Mouse (Mus musculus) CH12.LX (cell line): ENCODE data around the gene Hnf1a. TPM values are rescaled to one million over a fixed set of nuclear protein-coding genes. Genes with fewer than 3 reads are reported as not detected.
"Not testable (repeated sequence)": the region's sequence is repeated elsewhere in the genome, so short reads cannot be mapped to it uniquely, and the experiment has no call there.

Experiments used
- DNase-seq: peaks from one replicate; pipeline ENCODE4 v3.0.0-alpha.2; 2013; ENCODE audit errors: extremely low read depth
- H3K27ac ChIP-seq: 2 replicates; pipeline ENCODE4 v1.5.1; 2012; ENCODE audit warnings: low read depth, mild to moderate bottlenecking, control low read depth, moderate library complexity; ENCODE audit not compliant: insufficient read depth
- H3K27me3 ChIP-seq: replicated peaks from 2 replicates; pipeline ENCODE3; 2012; ENCODE audit warnings: inconsistent platforms
- H3K36me3 ChIP-seq, 2 experiments: replicated peaks in 1 of 2; 2 replicates each; pipeline versions ENCODE3 to v1.6.1; 2012; ENCODE audit warnings: inconsistent platforms in 1 of 2, low read length in 1 of 2, mild to moderate bottlenecking in 1 of 2, mixed read lengths in 1 of 2, moderate library complexity in 1 of 2; ENCODE audit not compliant: control insufficient read depth in 1 of 2, insufficient read depth in 1 of 2
- H3K4me1 ChIP-seq, 2 experiments: 2 replicates each; pipeline ENCODE4 v1.6.1; 2012; ENCODE audit warnings: inconsistent platforms in 1 of 2, moderate library complexity in 1 of 2; ENCODE audit not compliant: insufficient read depth in 2 of 2, control insufficient read depth in 1 of 2
- H3K4me2 ChIP-seq: 2 replicates; pipeline ENCODE4 v1.6.1; 2012; ENCODE audit warnings: low read depth, mild to moderate bottlenecking, control low read depth; ENCODE audit not compliant: poor library complexity, insufficient read depth, severe bottlenecking
- H3K4me3 ChIP-seq, 3 experiments: fragments of 150-350 bp in 1 of 3; sonication (generic) in 1 of 3; replicated peaks in 1 of 3; 2 replicates each; pipeline versions ENCODE3 to v1.5.1; 2011 to 2012; ENCODE audit warnings: low read depth in 2 of 3, low read length in 2 of 3, mild to moderate bottlenecking in 2 of 3, moderate library complexity in 2 of 3, control low read depth in 1 of 3, improper control_type of control experiment in 1 of 3, inconsistent platforms in 1 of 3, mixed read lengths in 1 of 3; ENCODE audit not compliant: poor library complexity in 1 of 3
- H3K79me2 ChIP-seq: replicated peaks from 2 replicates; pipeline ENCODE4 v1.6.1; 2012; ENCODE audit warnings: mild to moderate bottlenecking, moderate library complexity; ENCODE audit not compliant: control insufficient read depth, poor library complexity, insufficient read depth, severe bottlenecking; ENCODE audit errors: extremely low read depth
- H3K9ac ChIP-seq: 2 replicates; pipeline ENCODE4 v1.6.1; 2012; ENCODE audit warnings: low read depth, mild to moderate bottlenecking, control low read depth, moderate library complexity; ENCODE audit not compliant: insufficient read depth
- H3K9me3 ChIP-seq: replicated peaks from 2 replicates; pipeline ENCODE3; 2012; ENCODE audit warnings: low read length, inconsistent platforms, mixed read lengths
- CHD2 ChIP-seq: IDR thresholded peaks from 2 replicates; pipeline ENCODE4 v1.6.1; 2011; ENCODE audit warnings: low read length, improper control_type of control experiment
- CTCF ChIP-seq, 2 experiments: IDR thresholded peaks in 1 of 2; conservative IDR thresholded peaks in 1 of 2; 2 replicates each; pipeline ENCODE4 v1.5.1; 2011 to 2012; ENCODE audit warnings: low read depth in 2 of 2, low read length in 2 of 2, improper control_type of control experiment in 1 of 2, inconsistent platforms in 1 of 2, mild to moderate bottlenecking in 1 of 2, moderate library complexity in 1 of 2
- ELF1 ChIP-seq: IDR thresholded peaks from 2 replicates; pipeline ENCODE4 v1.6.1; 2014; ENCODE audit warnings: low read depth, mild to moderate bottlenecking, inconsistent platforms, low read length, improper control_type of control experiment
- EP300 ChIP-seq: IDR thresholded peaks from 2 replicates; pipeline ENCODE4 v1.6.1; 2011; ENCODE audit warnings: low read length, improper control_type of control experiment
- ETS1 ChIP-seq: conservative IDR thresholded peaks from 2 replicates; pipeline ENCODE4 v1.6.1; 2012; ENCODE audit warnings: low read depth, mild to moderate bottlenecking, inconsistent platforms, low read length, improper control_type of control experiment, moderate library complexity
- GABPA ChIP-seq: IDR thresholded peaks from 2 replicates; pipeline ENCODE4 v1.6.1; 2012; ENCODE audit warnings: low read depth, low read length, improper control_type of control experiment, inconsistent platforms; ENCODE audit not compliant: insufficient replicate concordance
- HCFC1 ChIP-seq: IDR thresholded peaks from 2 replicates; pipeline ENCODE4 v1.6.1; 2012; ENCODE audit warnings: low read depth, mild to moderate bottlenecking, inconsistent platforms, low read length, improper control_type of control experiment
- JUND ChIP-seq: conservative IDR thresholded peaks from 2 replicates; pipeline ENCODE4 v1.6.1; 2011; ENCODE audit warnings: low read depth, low read length, improper control_type of control experiment
- KAT2A ChIP-seq: IDR thresholded peaks from 2 replicates; pipeline ENCODE4 v1.6.1; 2012; ENCODE audit warnings: low read length, improper control_type of control experiment, inconsistent platforms; ENCODE audit not compliant: insufficient replicate concordance
- MAFK ChIP-seq: IDR thresholded peaks from 2 replicates; pipeline ENCODE4 v1.6.1; 2011; ENCODE audit warnings: low read length, improper control_type of control experiment; ENCODE audit not compliant: insufficient replicate concordance
- MAX ChIP-seq: IDR thresholded peaks from 2 replicates; pipeline ENCODE4 v1.6.1; 2011; ENCODE audit warnings: low read length, improper control_type of control experiment
- MXI1 ChIP-seq: IDR thresholded peaks from 2 replicates; pipeline ENCODE4 v1.6.1; 2011; ENCODE audit warnings: mild to moderate bottlenecking, low read depth, low read length, improper control_type of control experiment
- MYC ChIP-seq: IDR thresholded peaks from 2 replicates; pipeline ENCODE4 v1.6.1; 2011; ENCODE audit warnings: low read depth, mild to moderate bottlenecking, improper control_type of control experiment, low read length
- NELFE ChIP-seq: IDR thresholded peaks from 2 replicates; pipeline ENCODE4 v1.6.1; 2011; ENCODE audit warnings: low read depth, low read length, improper control_type of control experiment
- POLR2AphosphoS2 ChIP-seq: IDR thresholded peaks from 2 replicates; pipeline ENCODE4 v1.6.1; 2011; ENCODE audit warnings: low read depth, low read length, improper control_type of control experiment
- RAD21 ChIP-seq: IDR thresholded peaks from 2 replicates; pipeline ENCODE4 v1.6.1; 2011; ENCODE audit warnings: low read depth, mild to moderate bottlenecking, low read length, improper control_type of control experiment, moderate library complexity
- TBP ChIP-seq: conservative IDR thresholded peaks from 2 replicates; pipeline ENCODE4 v1.6.1; 2011; ENCODE audit warnings: low read depth, low read length, improper control_type of control experiment
- TCF12 ChIP-seq: IDR thresholded peaks from 2 replicates; pipeline ENCODE4 v1.6.1; 2014; ENCODE audit warnings: low read depth, mild to moderate bottlenecking, inconsistent platforms, low read length, improper control_type of control experiment
- USF1 ChIP-seq: IDR thresholded peaks from 2 replicates; pipeline ENCODE4 v1.6.1; 2014; ENCODE audit warnings: low read depth, mild to moderate bottlenecking, inconsistent platforms, low read length, improper control_type of control experiment
- ZC3H11A ChIP-seq: IDR thresholded peaks from 2 replicates; pipeline ENCODE4 v1.6.1; 2012; ENCODE audit warnings: low read depth, mild to moderate bottlenecking, inconsistent platforms, low read length, improper control_type of control experiment
- ZKSCAN1 ChIP-seq: IDR thresholded peaks from 2 replicates; pipeline ENCODE4 v1.6.1; 2012; ENCODE audit warnings: low read depth, inconsistent platforms, low read length, improper control_type of control experiment, borderline replicate concordance
- ZNF384 ChIP-seq: IDR thresholded peaks from 2 replicates; pipeline ENCODE4 v1.6.1; 2012; ENCODE audit warnings: low read depth, low read length, improper control_type of control experiment, inconsistent platforms
- dilution Hi-C: fragments of 300-500 bp; cut with MboI; formaldehyde crosslinking; loops from 2 replicates; pipeline ENCODE4 v1.14.3; 2020; ENCODE audit warnings: low sequenced_read_pairs; ENCODE audit not compliant: extremely low pct_unique_long_range_greater_than_20kb, extremely low pct_ligation_motif_present
- in situ Hi-C: fragments of 300-500 bp; cut with MboI; formaldehyde crosslinking; loops from 3 replicates; pipeline ENCODE4 v1.14.3; 2019; ENCODE audit warnings: low sequenced_read_pairs, low pct_ligation_motif_present, low pct_unique_long_range_greater_than_20kb, mixed read lengths
- polyA plus RNA-seq: library from polyadenylated mRNA; unstranded; fragments of >175 nt; gene quantifications from 2 replicates; pipeline ENCODE4 v1.2.1, GENCODE M21; 2012; ENCODE audit warnings: low read depth; ENCODE audit not compliant: insufficient read length
- total RNA-seq, 2 experiments: library from RNA; depleted of rRNA; stranded (reverse); fragments of 300-350 nt in 1 of 2; fragments of >200 nt in 1 of 2; gene quantifications; 2 replicates each; pipeline ENCODE4 v1.2.3; 2012 to 2014

Gene Hnf1a
- total and polyA plus RNA-seq, 3 experiments: not detected

DNA sequence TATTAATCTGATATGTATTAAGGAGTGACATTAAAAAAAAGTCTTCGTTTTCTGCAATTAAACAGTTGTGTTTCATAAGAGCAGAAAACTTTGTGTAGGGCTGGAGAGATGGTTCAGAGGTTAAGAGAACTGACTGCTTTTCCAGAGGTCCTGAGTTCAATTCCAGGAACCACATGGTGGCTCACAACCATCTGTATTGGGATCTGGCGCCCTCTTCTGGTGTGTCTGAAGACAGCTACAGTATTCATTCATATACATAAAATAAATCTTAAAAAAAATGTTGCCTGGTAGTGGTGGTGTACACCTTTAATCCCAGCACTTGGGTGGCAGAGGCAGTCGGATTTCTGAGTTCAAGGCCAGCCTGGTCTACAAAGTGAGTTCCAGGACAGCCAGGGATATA, 29.8 kb downstream of the Hnf1a start:
- H3K4me1 ChIP-seq: peaks cover 10 to 32% of the 10 kb centered on the region in 2 experiments; a peak in 3 of 4 replicates
- peaks cover 7 to 17% of the 10 kb centered on the region in 2 experiments for H3K36me3 ChIP-seq
- H3K27ac ChIP-seq, H3K4me3 ChIP-seq, dilution Hi-C loops, DNase-seq, H3K27me3 ChIP-seq, H3K9me3 ChIP-seq, in situ Hi-C loops, H3K9ac ChIP-seq, H3K79me2 ChIP-seq: not testable (repeated sequence)
- peak overlapping the region; percentile 40 for H3K4me2 ChIP-seq
- TF ChIP-seq RAD21 (peak; percentile 10), CTCF (conservative IDR thresholded peaks at IDR 0.05 in 1 of 2, IDR thresholded peaks at IDR 0.05 in 1 of 2; ENCODE audit: low read depth in 2 of 2, low read length in 2 of 2) (peak in 1 of 2 experiments; percentile 50; a peak in 2 of 4 replicates), ZNF384 (peak; percentile 59)

DNA sequence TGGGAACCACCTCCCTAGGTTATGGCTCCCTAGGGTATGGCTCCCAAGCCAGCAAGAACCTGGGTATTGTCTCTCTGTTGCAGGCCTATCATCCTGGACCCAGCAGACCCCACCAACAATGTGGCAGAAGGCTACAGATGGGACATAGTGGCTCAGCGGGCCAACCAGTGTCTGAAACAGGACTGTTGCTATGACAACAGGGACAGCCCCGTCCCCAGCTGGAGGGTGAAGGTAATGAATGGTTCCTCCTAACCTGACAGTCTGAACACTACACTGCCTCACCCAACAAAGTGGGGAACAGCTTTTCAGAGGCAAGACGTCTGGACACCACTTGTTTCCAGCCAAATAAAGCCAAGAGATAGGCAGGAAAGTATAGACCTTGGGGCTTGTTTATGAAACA, 35.1 kb downstream of the Hnf1a start:
- Histone ChIP-seq H3K27ac (no peak overlapping the region), H3K4me3 (no peak overlapping the region), H3K27me3 (peaks cover 3% of the 10 kb centered on the region), H3K9ac (no peak overlapping the region), H3K9me3 (no peaks in the 10 kb centered on the region), H3K36me3 (no peaks in the 10 kb centered on the region), H3K79me2 (no peaks in the 10 kb centered on the region), H3K4me2 (no peak overlapping the region), H3K4me1 (peaks cover 7 to 18% of the 10 kb centered on the region in 2 experiments; a peak in 3 of 4 replicates)
- TF ChIP-seq CHD2 (no peak), MAFK (no peak), ZKSCAN1 (no peak), TBP (no peak), MYC (no peak), NELFE (no peak), ETS1 (no peak)
- in situ Hi-C loops: no loop called here
- dilution Hi-C loops: no loop called here
- DNase-seq: peak; percentile 70

- no peaks in the 10 kb centered on the region for H3K36me3 ChIP-seq
- no peak for DNase-seq
- peaks cover 2% of the 10 kb centered on the region for H3K27me3 ChIP-seq
- H3K79me2 ChIP-seq: no peaks in the 10 kb centered on the region
- no peak overlapping the region for H3K27ac ChIP-seq
- H3K9ac ChIP-seq: no peak overlapping the region
- TF ChIP-seq GABPA: no peak
- TF ChIP-seq HCFC1: no peak
- no peak for TF ChIP-seq ELF1
- no peak for TF ChIP-seq KAT2A
- TF ChIP-seq RAD21: no peak
- TF ChIP-seq TCF12: no peak
- TF ChIP-seq POLR2AphosphoS2: no peak
- no peak for TF ChIP-seq JUND
- TF ChIP-seq ZC3H11A: no peak
- no peak for TF ChIP-seq USF1
- no peak for TF ChIP-seq MXI1
- no peak for TF ChIP-seq MAX
- TF ChIP-seq EP300: no peak
- in situ Hi-C loops: no loop called here
- peaks cover 7 to 18% of the 10 kb centered on the region in 2 experiments; a peak in 3 of 4 replicates for H3K4me1 ChIP-seq
- no peaks in the 10 kb centered on the region for H3K9me3 ChIP-seq
- H3K4me2 ChIP-seq: no peak overlapping the region
- dilution Hi-C loops: no loop called here
- H3K4me3 ChIP-seq: no peak overlapping the region
Measured at GRCm38 (mm10) chr5:114933206-114933605, 37.7 kb downstream of the Hnf1a start.
